Mouse (Mus musculus) embryonic facial prominence, embryonic 14.5 days (tissue): ENCODE measurements at regions not wholly inside any gene's neighbourhood (a gene's known extent, or its start where the extent isn't known, plus 50 kb on each side); places are given as distances from the start of the nearest gene placed in this dataset. TPM values are rescaled to one million over a fixed set of nuclear protein-coding genes. Genes with fewer than 3 reads are reported as not detected.

ENCODE experiments used
- ATAC-seq: fragments of 200-750 bp; cut with Nextera tagmentation; 2 replicates; pipeline ENCODE4 v1.8.0; 2017; ENCODE audit warnings: low read depth, moderate number of reproducible peaks, moderate TSS enrichment
- DNase-seq: peaks from one replicate; pipeline ENCODE4 v3.0.0-alpha.2; 2015; ENCODE audit warnings: low spot score
- H3K27ac ChIP-seq: fragments of 300-500 bp; sonication (generic); replicated peaks from 2 replicates; pipeline ENCODE4 v1.5.1; 2014; ENCODE audit warnings: low read depth, mild to moderate bottlenecking, low read length, moderate library complexity
- H3K27me3 ChIP-seq: fragments of 300-500 bp; sonication (generic); replicated peaks from 2 replicates; pipeline ENCODE4 v1.6.1; 2014; ENCODE audit warnings: low read length; ENCODE audit not compliant: control insufficient read depth, insufficient read depth
- H3K36me3 ChIP-seq: fragments of 300-500 bp; sonication (generic); 2 replicates; pipeline ENCODE4 v1.6.1; 2014; ENCODE audit warnings: low read length, mixed read lengths; ENCODE audit not compliant: control insufficient read depth, insufficient read depth
- H3K4me1 ChIP-seq: fragments of 300-500 bp; sonication (generic); 2 replicates; pipeline ENCODE4 v1.6.1; 2014; ENCODE audit warnings: antibody characterized with exemption, low read length; ENCODE audit not compliant: control insufficient read depth, insufficient read depth
- H3K4me2 ChIP-seq: fragments of 300-500 bp; sonication (generic); 2 replicates; pipeline ENCODE4 v1.6.1; 2014; ENCODE audit warnings: low read depth, mild to moderate bottlenecking, low read length, moderate library complexity, mixed read lengths
- H3K4me3 ChIP-seq: fragments of 300-500 bp; sonication (generic); 2 replicates; pipeline ENCODE4 v1.5.1; 2014; ENCODE audit warnings: low read depth, mild to moderate bottlenecking, low read length
- H3K9ac ChIP-seq: fragments of 300-500 bp; sonication (generic); 2 replicates; pipeline ENCODE4 v1.6.1; 2014; ENCODE audit warnings: low read depth, mild to moderate bottlenecking, low read length, moderate library complexity, mixed read lengths
- H3K9me3 ChIP-seq: fragments of 300-500 bp; sonication (generic); 2 replicates; pipeline ENCODE4 v1.6.1; 2016; ENCODE audit warnings: low read length; ENCODE audit not compliant: control insufficient read depth
- WGBS: fragments of 180-500 bp; shearing (Covaris S2); extraction: QIAGEN DNeasy Blood & Tissue Kit; methylation state at CpG from one replicate; pipeline ENCODE4 v1.1.7; 2014; 5-methylcytosine and 5-hydroxymethylcytosine counted together
- microRNA-seq: library from miRNA; unstranded; fragments of <30 nt; microRNA quantifications from one replicate; pipeline ENCODE4, GENCODE M21; 2016; ENCODE audit warnings: borderline number of aligned reads

- Histone ChIP-seq H3K27me3 (no peaks in the 10 kb centered on the region), H3K4me2 (no peak overlapping the region), H3K27ac (no peak overlapping the region), H3K4me1 (no peaks in the 10 kb centered on the region), H3K9ac (no peak overlapping the region), H3K4me3 (no peak overlapping the region), H3K36me3 (no peaks in the 10 kb centered on the region), H3K9me3 (no peaks in the 10 kb centered on the region)
- DNase-seq (no peak), ATAC-seq (no peak)
- 80% methylated on average over 3 of the region's 3 CpGs for WGBS
These were observed 380.6 kb downstream of the Kif20b start for GRCm38 (mm10) chr19:35302723-35303270.

Small RNAs in the stretch of these regions (microRNA-seq; reads per million reads assigned to microRNA genes)
- not detected for gene Gm23075
